Mouse (Mus musculus) intestine, postnatal 0 days (tissue): ENCODE measurements at regions not wholly inside any gene's neighbourhood (a gene's known extent, or its start where the extent isn't known, plus 50 kb on each side); places are given as distances from the start of the nearest gene placed in this dataset.

ENCODE experiments used
- ATAC-seq: fragments of 200-750 bp; cut with Nextera tagmentation; 2 replicates; pipeline ENCODE4 v1.8.0; 2017; ENCODE audit warnings: mild to moderate bottlenecking, moderate TSS enrichment, moderate library complexity
- H3K27ac ChIP-seq: fragments of 300-500 bp; sonication (generic); 2 replicates; pipeline ENCODE4 v1.5.1; 2014; ENCODE audit warnings: mild to moderate bottlenecking, low read depth, low read length, moderate library complexity
- H3K27me3 ChIP-seq: fragments of 300-500 bp; sonication (generic); replicated peaks from 2 replicates; pipeline ENCODE4 v1.6.1; 2014; ENCODE audit warnings: low read length, mixed read lengths; ENCODE audit not compliant: control insufficient read depth, insufficient read depth
- H3K36me3 ChIP-seq: fragments of 300-500 bp; sonication (generic); 2 replicates; pipeline ENCODE4 v1.6.1; 2014; ENCODE audit warnings: mild to moderate bottlenecking, moderate library complexity; ENCODE audit not compliant: control insufficient read depth, insufficient read depth
- H3K4me1 ChIP-seq: fragments of 300-500 bp; sonication (generic); replicated peaks from 2 replicates; pipeline ENCODE4 v1.6.1; 2014; ENCODE audit warnings: antibody characterized with exemption, low read length, mixed read lengths; ENCODE audit not compliant: control insufficient read depth, insufficient read depth
- H3K4me2 ChIP-seq: fragments of 300-500 bp; sonication (generic); replicated peaks from 2 replicates; pipeline ENCODE4 v1.6.1; 2014; ENCODE audit warnings: low read depth, mild to moderate bottlenecking, moderate library complexity
- H3K4me3 ChIP-seq: fragments of 300-500 bp; sonication (generic); 2 replicates; pipeline ENCODE4 v1.5.1; 2014; ENCODE audit warnings: low read depth, low read length
- H3K9ac ChIP-seq: fragments of 300-500 bp; sonication (generic); 2 replicates; pipeline ENCODE4 v1.6.1; 2014; ENCODE audit warnings: mild to moderate bottlenecking, low read depth, low read length
- H3K9me3 ChIP-seq: fragments of 300-500 bp; sonication (generic); 2 replicates; pipeline ENCODE4 v1.6.1; 2016; ENCODE audit warnings: mixed run types; ENCODE audit not compliant: control insufficient read depth
- CTCF ChIP-seq: sonication (generic); IDR thresholded peaks from 2 replicates; pipeline ENCODE4 v1.5.1; 2016; ENCODE audit warnings: low read depth, mild to moderate bottlenecking, control low read depth, antibody characterized with exemption, moderate library complexity
- WGBS: fragments of 180-500 bp; shearing (Covaris S2); extraction: QIAGEN DNeasy Blood & Tissue Kit; methylation state at CpG from one replicate; pipeline ENCODE4 v1.1.7; 2014; 5-methylcytosine and 5-hydroxymethylcytosine counted together

DNA sequence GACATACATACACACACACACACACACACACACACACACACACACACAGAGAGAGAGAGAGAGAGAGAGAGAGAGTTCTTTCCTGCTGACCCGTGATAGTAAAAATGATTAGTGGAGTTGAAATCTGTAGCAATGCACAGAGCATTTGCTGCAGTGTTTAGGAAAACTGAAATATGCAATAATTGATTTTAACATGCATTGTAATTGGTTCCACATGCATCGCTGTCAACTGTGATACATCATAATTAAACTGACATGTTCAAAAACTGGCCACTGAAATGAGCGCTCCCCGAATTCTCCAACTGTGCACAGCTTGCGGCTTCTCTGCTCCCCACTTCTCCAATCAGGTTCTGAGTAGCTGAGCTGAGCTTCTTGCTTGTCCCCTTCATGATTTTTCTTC, 265.4 kb downstream of the Pax1 start:
- 85% methylated on average over 5 of the region's 5 CpGs for WGBS
- no peaks in the 10 kb centered on the region for H3K9me3 ChIP-seq

DNA sequence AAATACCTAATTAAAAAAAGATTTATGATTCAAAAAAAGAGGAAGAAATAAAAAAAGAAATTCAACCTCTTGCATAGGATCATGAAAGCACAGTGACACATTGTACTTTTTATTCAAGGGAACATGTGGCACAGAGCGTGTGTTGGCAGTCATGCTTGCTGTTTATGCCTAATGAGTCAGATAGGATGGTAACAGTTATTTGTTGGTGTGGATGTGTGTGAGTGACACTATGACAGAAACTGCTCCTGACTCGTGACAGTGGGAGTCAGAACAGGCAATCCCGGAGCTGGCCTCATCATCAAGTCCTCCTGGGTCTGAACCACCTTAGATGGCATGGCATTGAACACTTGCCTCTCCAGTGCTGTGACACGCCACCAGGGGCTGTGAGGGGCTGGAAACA, 261.4 kb downstream of the Pax1 start:
- Histone ChIP-seq H3K4me2 (no peak overlapping the region), H3K27ac (no peak overlapping the region), H3K9ac (no peak overlapping the region), H3K36me3 (no peaks in the 10 kb centered on the region), H3K4me1 (no peaks in the 10 kb centered on the region), H3K27me3 (no peaks in the 10 kb centered on the region), H3K4me3 (no peak overlapping the region), H3K9me3 (no peaks in the 10 kb centered on the region)
- 75% methylated on average over 4 of the region's 4 CpGs for WGBS
- TF ChIP-seq CTCF, result no peak
- no peak for ATAC-seq

More for the DNA sequence above, 265.4 kb downstream of the Pax1 start:
- Histone ChIP-seq H3K9ac (no peak overlapping the region), H3K4me1 (no peaks in the 10 kb centered on the region), H3K4me3 (no peak overlapping the region), H3K27ac (no peak overlapping the region), H3K4me2 (no peak overlapping the region), H3K27me3 (no peaks in the 10 kb centered on the region), H3K36me3 (no peaks in the 10 kb centered on the region)
- no peak for ATAC-seq
- TF ChIP-seq CTCF, result no peak

DNA sequence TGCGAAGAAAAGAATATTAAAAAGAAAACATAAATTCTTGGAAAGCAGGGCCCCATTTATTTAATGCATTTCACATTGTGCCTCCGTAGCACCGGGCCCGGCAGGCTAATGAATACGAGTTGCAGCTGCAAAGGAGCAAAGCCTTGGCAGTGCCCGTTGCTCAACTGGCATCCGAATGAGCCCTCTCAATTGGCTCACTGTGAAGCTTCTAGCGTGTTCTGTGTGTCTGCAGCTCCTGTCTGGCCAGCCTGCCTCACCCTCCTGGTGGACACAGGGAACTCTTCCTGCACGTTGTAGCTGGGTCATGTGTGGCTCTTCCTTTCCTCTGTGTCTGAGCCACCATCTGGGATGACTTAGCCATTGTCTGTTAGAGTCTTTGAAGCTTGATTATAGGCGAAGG, 256.1 kb downstream of the Pax1 start:
- WGBS, result 73% methylated on average over 10 of the region's 10 CpGs

DNA sequence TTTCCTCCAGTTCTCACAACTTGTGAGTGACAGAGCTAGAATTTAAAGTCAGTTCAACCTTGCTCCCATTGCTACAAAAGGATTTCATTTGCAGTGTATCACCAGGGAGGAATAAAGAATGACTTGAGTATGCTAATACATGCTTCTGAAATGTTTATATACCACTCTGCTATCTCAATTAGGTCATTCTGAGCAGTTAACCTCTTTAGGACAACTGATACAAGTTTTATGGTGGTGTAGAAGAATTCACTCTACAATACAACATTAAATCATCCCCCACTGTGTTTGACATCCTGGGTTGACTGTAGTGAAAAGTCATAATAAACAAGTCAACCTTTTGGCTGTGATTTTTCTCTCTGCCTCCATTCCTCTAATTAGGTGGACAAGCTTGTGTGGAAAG, 248.6 kb downstream of the Pax1 start:
- H3K4me1 ChIP-seq, result no peaks in the 10 kb centered on the region
- H3K4me2 ChIP-seq, result no peak overlapping the region
- no peak overlapping the region for H3K9ac ChIP-seq
- no peaks in the 10 kb centered on the region for H3K9me3 ChIP-seq
- no peaks in the 10 kb centered on the region for H3K27me3 ChIP-seq
- no peaks in the 10 kb centered on the region for H3K36me3 ChIP-seq
- no peak for ATAC-seq
- TF ChIP-seq CTCF, result no peak
- H3K4me3 ChIP-seq, result no peak overlapping the region
- H3K27ac ChIP-seq, result no peak overlapping the region

More for the DNA sequence above, 256.1 kb downstream of the Pax1 start:
- Histone ChIP-seq H3K4me3 (no peak overlapping the region), H3K36me3 (no peaks in the 10 kb centered on the region), H3K9ac (no peak overlapping the region), H3K9me3 (no peaks in the 10 kb centered on the region), H3K27me3 (no peaks in the 10 kb centered on the region), H3K4me1 (no peaks in the 10 kb centered on the region), H3K4me2 (no peak overlapping the region), H3K27ac (no peak overlapping the region)
- ATAC-seq, result no peak
- no peak for TF ChIP-seq CTCF

- no peaks in the 10 kb centered on the region for H3K36me3 ChIP-seq
- WGBS, result 59% methylated on average over 2 of the region's 2 CpGs
- no peak for TF ChIP-seq CTCF
- no peak overlapping the region for H3K4me2 ChIP-seq
- ATAC-seq, result no peak
- no peak overlapping the region for H3K9ac ChIP-seq
- H3K4me3 ChIP-seq, result no peak overlapping the region
- no peaks in the 10 kb centered on the region for H3K9me3 ChIP-seq
- H3K27ac ChIP-seq, result no peak overlapping the region
- no peaks in the 10 kb centered on the region for H3K4me1 ChIP-seq
- H3K27me3 ChIP-seq, result no peaks in the 10 kb centered on the region
Observed at GRCm38 (mm10) chr2:147601639-147602038, 239.9 kb downstream of the Pax1 start.

- TF ChIP-seq CTCF, result no peak
Observed at GRCm38 (mm10) chr2:147572413-147572812, 210.7 kb downstream of the Pax1 start.

GRCm38 (mm10) chr2:147561220-147561619, 199.5 kb downstream of the Pax1 start:
- H3K9me3 ChIP-seq, result no peaks in the 10 kb centered on the region
- no peaks in the 10 kb centered on the region for H3K4me1 ChIP-seq
- no peaks in the 10 kb centered on the region for H3K27me3 ChIP-seq
- no peak overlapping the region for H3K4me3 ChIP-seq
- H3K9ac ChIP-seq, result no peak overlapping the region
- ATAC-seq, result no peak
- TF ChIP-seq CTCF, result no peak
- 62% methylated on average over 7 of the region's 7 CpGs for WGBS
- no peak overlapping the region for H3K4me2 ChIP-seq
- no peaks in the 10 kb centered on the region for H3K36me3 ChIP-seq
- no peak overlapping the region for H3K27ac ChIP-seq

More at GRCm38 (mm10) chr2:147572413-147572812, 210.7 kb downstream of the Pax1 start:
- 85% methylated on average over 1 of the region's 1 CpGs for WGBS
- no peak overlapping the region for H3K4me3 ChIP-seq
- H3K27ac ChIP-seq, result no peak overlapping the region
- H3K36me3 ChIP-seq, result no peaks in the 10 kb centered on the region
- H3K27me3 ChIP-seq, result no peaks in the 10 kb centered on the region
- H3K9ac ChIP-seq, result no peak overlapping the region
- no peaks in the 10 kb centered on the region for H3K4me1 ChIP-seq
- H3K9me3 ChIP-seq, result no peaks in the 10 kb centered on the region
- no peak for ATAC-seq
- no peak overlapping the region for H3K4me2 ChIP-seq
